Mouse (Mus musculus) kidney, postnatal 4 days (tissue): ENCODE measurements at regions not wholly inside any gene's neighbourhood (a gene's known extent, or its start where the extent isn't known, plus 50 kb on each side); places are given as distances from the start of the nearest gene placed in this dataset.

Source experiments
- DNase-seq, 2 experiments: peaks; one replicate each; pipeline ENCODE4 v3.0.0; 2021; ENCODE audit warnings: mixed read lengths in 2 of 2

- no peak for DNase-seq
Measured at GRCm38 (mm10) chr14:45056291-45056690, 68.3 kb downstream of the Ptger2 start.

GRCm38 (mm10) chr14:45061681-45062080 lies 73.7 kb downstream of the Ptger2 start:
- no peak for DNase-seq

GRCm38 (mm10) chr14:45064498-45064897 lies 76.5 kb downstream of the Ptger2 start:
- DNase-seq = no peak

DNA sequence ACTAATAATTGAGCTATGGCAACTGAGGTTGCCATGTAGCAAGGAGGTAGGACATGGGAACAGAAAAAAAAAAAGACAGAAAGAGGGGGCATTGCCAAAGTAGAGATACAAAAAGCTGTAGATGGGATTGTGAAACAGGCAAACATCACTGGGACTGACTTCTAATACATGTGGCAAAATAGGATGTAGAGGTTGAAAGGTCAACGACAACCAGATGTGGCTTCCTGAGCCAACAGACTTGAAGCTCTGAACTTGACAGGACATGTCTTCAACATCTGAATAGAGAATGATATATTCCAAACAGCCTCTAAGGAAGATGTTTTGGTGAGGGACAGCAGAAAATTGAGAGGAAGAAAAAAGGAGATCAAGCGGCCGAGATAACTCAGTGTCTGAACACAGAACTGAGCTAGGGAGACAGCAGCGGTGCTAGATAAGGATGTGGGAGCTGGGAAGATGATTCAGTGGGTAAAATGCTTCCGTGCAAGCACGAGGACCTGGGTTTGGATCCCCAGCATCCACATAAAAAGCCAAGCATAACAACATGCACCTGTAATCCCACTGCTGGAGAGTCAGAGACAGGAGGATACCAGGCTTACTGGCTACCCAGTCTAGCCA lies 81.7 kb downstream of the Ptger2 start:
- DNase-seq = no peak

DNA sequence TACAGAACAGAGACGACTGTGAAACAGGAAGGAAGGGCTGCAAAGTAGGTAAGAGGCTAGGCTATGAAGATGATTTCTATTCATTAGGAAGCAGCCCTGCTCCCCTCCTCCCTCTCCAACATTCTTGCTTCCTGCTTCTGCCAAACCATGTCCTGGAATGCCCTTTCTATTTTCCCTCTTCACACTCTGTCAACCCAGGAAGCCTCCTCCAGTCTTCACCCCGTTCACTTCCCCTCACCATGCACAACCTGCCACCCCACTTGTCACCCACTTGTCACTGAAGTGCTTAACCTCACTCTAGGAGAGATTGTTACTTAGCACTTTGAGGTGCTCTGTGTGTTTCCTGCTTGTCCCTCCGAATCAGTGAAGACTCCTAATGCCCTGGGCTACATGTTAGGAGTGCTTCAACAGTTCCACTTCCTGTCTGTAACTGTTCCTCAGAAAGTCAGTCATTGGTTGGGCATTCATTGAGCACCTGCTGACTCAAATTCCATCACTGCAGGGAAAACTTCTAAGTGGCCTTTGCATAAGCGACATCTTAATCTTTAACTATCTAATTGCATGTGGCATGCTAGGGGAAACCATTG lies 87.0 kb downstream of the Ptger2 start:
- DNase-seq = peak in 1 of 2 experiments; percentile 10

- DNase-seq = no peak
Measured at GRCm38 (mm10) chr14:45077216-45077615, 89.2 kb downstream of the Ptger2 start.

GRCm38 (mm10) chr14:45079793-45080192 lies 91.8 kb downstream of the Ptger2 start:
- DNase-seq = no peak

DNA sequence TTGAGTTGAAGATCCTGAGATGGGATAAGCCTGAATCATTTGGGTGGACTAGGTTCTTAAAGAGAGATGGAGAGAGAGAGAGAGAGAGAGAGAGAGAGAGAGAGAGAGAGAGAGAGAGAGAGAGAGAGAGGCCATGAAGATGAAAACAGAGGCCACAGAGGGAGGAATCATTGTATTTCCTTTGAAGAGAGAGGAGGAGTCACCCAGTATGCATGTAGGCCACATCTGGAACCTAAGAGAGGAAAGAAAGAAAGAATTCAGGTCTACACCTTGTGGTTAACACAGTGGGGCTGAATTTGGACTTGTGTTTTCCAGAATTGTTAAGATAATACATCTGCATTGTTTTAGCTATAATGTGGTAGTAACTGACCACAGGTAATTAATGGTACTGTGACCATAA lies 92.2 kb downstream of the Ptger2 start:
- no peak for DNase-seq

- DNase-seq = no peak
Measured at GRCm38 (mm10) chr14:45083058-45083457, 95.1 kb downstream of the Ptger2 start.
